Mouse (Mus musculus) thymus, adult 2 months (tissue): Measurements from ENCODE around the gene Nipsnap2.

Source experiments
- CTCF ChIP-seq: fragments of 200-500 bp; IDR thresholded peaks from 2 replicates; pipeline ENCODE4 v1.5.1; 2012; ENCODE audit warnings: mild to moderate bottlenecking, control low read depth, low read length, moderate library complexity, borderline replicate concordance; ENCODE audit not compliant: control insufficient read depth, poor library complexity, insufficient read depth; ENCODE audit errors: extremely low read depth
- POLR2A ChIP-seq: fragments of 200-500 bp; IDR thresholded peaks from 2 replicates; pipeline ENCODE4 v1.6.1; 2012; ENCODE audit warnings: mild to moderate bottlenecking, low read length, control low read depth, moderate library complexity; ENCODE audit not compliant: control insufficient read depth, poor library complexity, insufficient read depth; ENCODE audit errors: extremely low read depth

GRCm38 (mm10) chr5:129744050-129744449, 19.2 kb downstream of the Nipsnap2 start:
- TF ChIP-seq CTCF (no peak), POLR2A (no peak)
